Mouse (Mus musculus) spleen, adult 2 months (tissue): ENCODE results near the gene Lnx2.

Experiments
- CTCF ChIP-seq: fragments of 200-500 bp; IDR thresholded peaks from 2 replicates; pipeline ENCODE4 v1.5.1; 2011; ENCODE audit warnings: mild to moderate bottlenecking, inconsistent platforms; ENCODE audit not compliant: insufficient read depth, insufficient read length, insufficient replicate concordance; ENCODE audit errors: extremely low read depth
- POLR2A ChIP-seq: fragments of 200-500 bp; IDR thresholded peaks from 2 replicates; pipeline ENCODE4 v1.6.1; 2011; ENCODE audit warnings: low read depth, low read length, inconsistent platforms

- no peak for TF ChIP-seq POLR2A
- no peak for TF ChIP-seq CTCF
These were observed 17.7 kb downstream of the Lnx2 start for GRCm38 (mm10) chr5:147058661-147059060.
